Mouse (Mus musculus) naive thymus-derived CD4-positive, alpha-beta T cell, adult 2 months (primary cell): ENCODE results near the gene Cenpt.

ENCODE experiments used
- DNase-seq: peaks from one replicate; pipeline ENCODE4 v3.0.0-alpha.2; 2011; ENCODE audit warnings: low read depth

Gene Cenpt

GRCm38 (mm10) chr8:105853178-105853577 is at the start of gene Cenpt:
Gene Cenpt (minus strand): TSS chr8:105853278.
- DNase-seq: no peak

GRCm38 (mm10) chr8:105900941-105901616 is 48.0 kb upstream of the Cenpt start:
- DNase-seq: peak; percentile 78

GRCm38 (mm10) chr8:105900180-105900940 is 47.3 kb upstream of the Cenpt start, which contains the start of gene Pskh1:
Gene Pskh1 (plus strand): TSS chr8:105900441.
- DNase-seq: peak; percentile 97

- no peak for DNase-seq
Observed at GRCm38 (mm10) chr8:105897801-105898480, 44.9 kb upstream of the Cenpt start.

- no peak for DNase-seq
Observed at GRCm38 (mm10) chr8:105893339-105893738, 40.3 kb upstream of the Cenpt start, which contains the start of gene Nrn1l. Gene Nrn1l (plus strand): TSS chr8:105893567.

- peak; percentile 59 for DNase-seq
Observed at GRCm38 (mm10) chr8:105892432-105892831, 39.4 kb upstream of the Cenpt start.

GRCm38 (mm10) chr8:105890870-105891269 is 37.8 kb upstream of the Cenpt start:
- no peak for DNase-seq

- no peak for DNase-seq
Observed at GRCm38 (mm10) chr8:105889756-105890465, 36.8 kb upstream of the Cenpt start.

GRCm38 (mm10) chr8:105880754-105881520 is 27.9 kb upstream of the Cenpt start, which contains the start of gene Edc4:
Gene Edc4 (plus strand): TSS chr8:105880881.
- peak; percentile 90 for DNase-seq

GRCm38 (mm10) chr8:105874301-105874700 is 21.2 kb upstream of the Cenpt start:
- DNase-seq: no peak

GRCm38 (mm10) chr8:105866364-105867029 is 13.4 kb upstream of the Cenpt start:
- DNase-seq: peak; percentile 22

GRCm38 (mm10) chr8:105861951-105862350 is 8.9 kb upstream of the Cenpt start:
- peak; percentile 39 for DNase-seq

GRCm38 (mm10) chr8:105860143-105860981 is 7.3 kb upstream of the Cenpt start, which contains the start of gene Nutf2:
Gene Nutf2 (plus strand): TSS chr8:105860580.
- peak; percentile 93 for DNase-seq

- DNase-seq: no peak
Observed at GRCm38 (mm10) chr8:105859314-105859713, 6.2 kb upstream of the Cenpt start.

GRCm38 (mm10) chr8:105858495-105858894 is 5.4 kb upstream of the Cenpt start:
- no peak for DNase-seq

GRCm38 (mm10) chr8:105856168-105856835 is 3.2 kb upstream of the Cenpt start:
- DNase-seq: no peak

GRCm38 (mm10) chr8:105855248-105856167 is 2.4 kb upstream of the Cenpt start:
- DNase-seq: no peak

- DNase-seq: peak; percentile 96
Observed at GRCm38 (mm10) chr8:105854715-105855216, 1.7 kb upstream of the Cenpt start, which contains the start of gene Thap11. Gene Thap11 (plus strand): TSS chr8:105855132.
